Mouse (Mus musculus) heart, embryonic 10.5 days (tissue): ENCODE measurements around the gene Gipr. TPM values are rescaled to one million over a fixed set of nuclear protein-coding genes. Genes with fewer than 3 reads are reported as not detected.
"Not testable (repeated sequence)": the region's sequence is repeated elsewhere in the genome, so short reads cannot be mapped to it uniquely, and the experiment has no call there.

ENCODE experiments used
- DNase-seq: peaks from one replicate; pipeline ENCODE4 v3.0.0-alpha.2; 2017; ENCODE audit warnings: low spot score
- H3K27ac ChIP-seq: fragments of 300-500 bp; sonication (generic); 2 replicates; pipeline ENCODE4 v1.5.1; 2016; ENCODE audit warnings: mild to moderate bottlenecking
- H3K27me3 ChIP-seq: fragments of 300-500 bp; sonication (generic); 2 replicates; pipeline ENCODE4 v1.6.1; 2016; ENCODE audit warnings: mild to moderate bottlenecking; ENCODE audit not compliant: poor library complexity, insufficient read depth, severe bottlenecking
- H3K36me3 ChIP-seq: fragments of 300-500 bp; sonication (generic); 2 replicates; pipeline ENCODE4 v1.6.1; 2016; ENCODE audit warnings: mild to moderate bottlenecking, moderate library complexity
- H3K4me1 ChIP-seq: fragments of 300-500 bp; sonication (generic); 2 replicates; pipeline ENCODE4 v1.6.1; 2016; ENCODE audit warnings: mild to moderate bottlenecking
- H3K4me3 ChIP-seq: fragments of 300-500 bp; sonication (generic); 2 replicates; pipeline ENCODE4 v1.5.1; 2016; ENCODE audit warnings: mild to moderate bottlenecking, moderate library complexity
- H3K9me3 ChIP-seq: fragments of 300-500 bp; sonication (generic); 2 replicates; pipeline ENCODE4 v1.6.1; 2016; ENCODE audit warnings: mild to moderate bottlenecking, moderate library complexity
- WGBS: fragments of 180-500 bp; shearing (Covaris S2); methylation state at CpG from one replicate; pipeline ENCODE4 v1.1.7; 2016; 5-methylcytosine and 5-hydroxymethylcytosine counted together
- polyA plus RNA-seq: library from polyadenylated mRNA; unstranded; fragments of >200 nt; fragmentation: Nextera tagmentation; extraction: Ambion mirVana; gene quantifications from 2 replicates; pipeline ENCODE4 v1.2.1, GENCODE M21; 2016

The Gipr gene
- polyA plus RNA-seq, 1 experiment from 2014 or later = 9.7 TPM

DNA sequence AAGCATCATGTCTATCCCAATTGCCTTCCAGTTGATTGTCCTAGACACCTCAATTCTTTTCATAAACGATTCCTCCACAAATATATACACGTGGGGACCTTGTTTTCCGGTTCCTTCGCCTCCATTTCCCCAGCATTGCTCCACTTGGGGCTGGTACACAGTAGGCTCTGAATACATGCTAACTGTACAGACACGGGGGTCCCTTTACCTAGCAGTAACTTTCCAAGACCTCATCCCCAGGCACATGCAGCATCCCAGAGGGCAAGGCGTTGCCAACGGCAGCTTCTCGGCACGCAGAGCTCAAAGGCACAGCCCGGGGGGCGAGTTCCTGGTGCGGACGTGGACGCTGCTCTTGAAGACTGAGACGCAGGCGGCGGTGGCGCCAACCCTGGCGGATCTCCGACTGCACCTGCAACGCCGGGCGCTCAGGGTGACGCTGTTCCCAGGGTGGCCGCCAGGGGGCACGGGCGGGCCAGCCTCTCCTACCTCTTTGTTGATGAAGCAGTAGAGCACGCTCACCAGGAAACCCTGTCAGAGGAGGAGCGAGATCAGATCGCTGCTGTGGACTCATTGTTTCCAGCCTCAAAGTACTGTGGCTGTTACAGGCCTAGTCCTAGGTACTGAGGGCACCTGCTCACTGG lies 8.6 kb downstream of the Gipr start:
- DNase-seq = peak; percentile 96
- peak overlapping the region; percentile 60; the same call in 1 of the 2 replicates for H3K27ac ChIP-seq
- peaks cover 27% of the 10 kb centered on the region for H3K27me3 ChIP-seq
- peaks cover 27% of the 10 kb centered on the region for H3K36me3 ChIP-seq
- H3K4me3 ChIP-seq = peak overlapping the region; percentile 45
- H3K4me1 ChIP-seq = peaks cover 28% of the 10 kb centered on the region
- 7% methylated on average over 30 of the region's 30 CpGs for WGBS
- no peaks in the 10 kb centered on the region for H3K9me3 ChIP-seq

DNA sequence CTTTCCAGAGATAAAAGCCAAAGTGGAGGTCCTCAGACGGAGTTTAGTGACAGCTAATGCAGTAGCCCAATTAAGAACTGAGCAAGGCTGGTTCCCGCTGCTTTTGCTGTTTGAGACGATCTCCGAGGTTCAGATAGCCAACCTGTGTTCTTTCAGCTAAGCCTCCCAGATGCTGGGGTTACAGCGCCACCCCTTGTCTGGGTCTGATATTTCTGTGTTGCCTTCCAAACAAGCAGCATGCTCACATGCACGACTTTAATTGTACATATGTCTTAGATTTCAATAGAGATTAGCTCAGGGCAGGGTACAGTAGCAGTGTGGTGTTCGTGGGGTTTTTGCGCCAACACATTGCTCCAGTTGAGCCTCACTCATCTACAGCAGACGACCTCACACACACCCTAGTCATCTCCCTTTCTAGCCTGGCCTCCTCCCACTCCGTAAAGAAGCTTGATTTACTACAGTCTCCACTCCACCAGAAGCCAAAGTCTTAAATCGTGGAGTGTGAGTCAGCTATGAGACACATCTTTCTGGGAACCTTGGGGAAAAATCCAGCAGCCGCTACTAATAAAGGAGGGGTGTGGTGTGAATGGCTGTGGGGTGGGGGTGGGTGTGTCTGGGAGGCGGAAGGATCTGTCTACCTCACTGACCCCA lies 10.0 kb downstream of the Gipr start:
- Histone ChIP-seq H3K9me3 (no peaks in the 10 kb centered on the region), H3K27me3 (peaks cover 22% of the 10 kb centered on the region), H3K4me3 (no peak overlapping the region), H3K27ac (no peak overlapping the region), H3K4me1 (peaks cover 30% of the 10 kb centered on the region), H3K36me3 (peaks cover 41% of the 10 kb centered on the region)
- DNase-seq = no peak
- 57% methylated on average over 13 of the region's 13 CpGs for WGBS

DNA sequence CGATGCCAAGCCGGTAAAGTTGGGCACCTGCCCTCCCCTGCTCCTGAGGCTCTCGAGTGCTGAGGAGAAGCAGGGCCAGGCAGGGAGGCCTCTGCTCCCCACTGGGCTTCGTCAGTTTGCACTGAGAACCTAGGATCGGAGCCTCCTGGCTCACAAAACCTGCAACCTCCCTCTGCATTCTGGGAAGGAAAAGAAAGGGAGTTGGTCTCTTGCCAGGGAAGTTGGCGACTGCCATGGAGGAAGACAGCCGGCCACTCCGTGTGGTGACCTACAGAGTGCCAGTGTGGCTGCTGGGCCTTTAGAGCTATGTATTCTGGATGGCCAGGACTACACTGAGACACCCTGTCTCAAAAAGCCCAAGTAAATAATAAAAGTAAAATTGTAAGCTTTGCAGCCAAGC lies 11.1 kb downstream of the Gipr start:
- WGBS = 82% methylated on average over 8 of the region's 8 CpGs
- no peaks in the 10 kb centered on the region for H3K9me3 ChIP-seq
- H3K36me3 ChIP-seq = peaks cover 42% of the 10 kb centered on the region
- H3K27me3 ChIP-seq = peaks cover 13% of the 10 kb centered on the region
- H3K4me3 ChIP-seq = no peak overlapping the region
- no peak overlapping the region for H3K27ac ChIP-seq
- DNase-seq = no peak
- H3K4me1 ChIP-seq = peaks cover 30% of the 10 kb centered on the region

DNA sequence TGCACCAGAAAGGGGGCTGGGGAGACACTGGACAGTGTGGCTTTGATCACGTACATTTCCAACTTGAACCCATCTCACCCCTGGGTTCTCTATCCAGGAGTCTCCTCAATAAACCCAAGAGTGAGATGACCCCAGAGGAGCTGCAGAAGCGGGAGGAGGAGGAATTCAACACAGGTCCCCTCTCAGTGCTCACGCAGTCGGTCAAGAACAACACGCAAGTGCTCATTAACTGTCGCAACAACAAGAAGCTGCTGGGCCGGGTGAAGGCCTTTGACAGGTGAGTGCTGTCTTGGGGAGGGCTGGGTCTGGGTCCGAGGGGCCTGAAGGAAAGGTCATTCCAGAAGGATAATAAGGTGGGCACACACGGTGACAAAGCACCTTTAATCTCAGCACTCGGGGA lies 14.8 kb downstream of the Gipr start:
- 88% methylated on average over 10 of the region's 10 CpGs for WGBS
- not testable (repeated sequence) for H3K27ac ChIP-seq, DNase-seq, H3K9me3 ChIP-seq, H3K27me3 ChIP-seq
- Histone ChIP-seq H3K4me1 (peaks cover 28% of the 10 kb centered on the region), H3K4me3 (peak overlapping the region; percentile 78; the same call in 1 of the 2 replicates), H3K36me3 (peaks cover 48% of the 10 kb centered on the region)

DNA sequence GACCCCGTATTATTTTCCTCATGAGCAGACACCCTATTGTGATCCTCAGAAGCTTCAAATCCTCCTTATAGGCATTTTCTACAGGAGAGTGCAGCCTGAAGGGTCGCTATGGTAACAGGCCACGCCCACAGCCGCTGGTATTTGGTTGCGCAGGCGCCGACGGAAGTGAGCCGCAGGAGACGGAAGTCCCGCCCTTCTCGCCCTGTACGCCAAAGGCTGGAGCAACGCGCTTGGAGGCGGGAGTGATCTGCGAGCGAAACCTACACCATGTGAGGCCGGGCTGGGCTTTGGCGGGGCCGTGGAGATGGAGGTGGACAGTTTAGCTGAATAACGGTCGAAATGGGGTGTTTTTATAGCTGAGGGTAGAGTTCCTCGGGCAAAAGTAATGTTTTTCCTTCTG lies 16.3 kb downstream of the Gipr start, which contains the start of gene Snrpd2:
Snrpd2 (plus strand) TSS at position 97 of the 400 bp plus-strand sequence.
- peak within 1 kb of the TSS; percentile 89 for H3K27ac ChIP-seq
- H3K36me3 ChIP-seq = peaks cover 43% of the 10 kb centered on the region
- WGBS = under 1% methylated on average over 24 of the region's 24 CpGs
- peak within 1 kb of the TSS; percentile 78 for H3K4me3 ChIP-seq
- no peaks in the 10 kb centered on the region for H3K9me3 ChIP-seq
- no peaks in the 10 kb centered on the region for H3K27me3 ChIP-seq
- peaks cover 28% of the 10 kb centered on the region for H3K4me1 ChIP-seq
- peak; percentile 98 for DNase-seq

DNA sequence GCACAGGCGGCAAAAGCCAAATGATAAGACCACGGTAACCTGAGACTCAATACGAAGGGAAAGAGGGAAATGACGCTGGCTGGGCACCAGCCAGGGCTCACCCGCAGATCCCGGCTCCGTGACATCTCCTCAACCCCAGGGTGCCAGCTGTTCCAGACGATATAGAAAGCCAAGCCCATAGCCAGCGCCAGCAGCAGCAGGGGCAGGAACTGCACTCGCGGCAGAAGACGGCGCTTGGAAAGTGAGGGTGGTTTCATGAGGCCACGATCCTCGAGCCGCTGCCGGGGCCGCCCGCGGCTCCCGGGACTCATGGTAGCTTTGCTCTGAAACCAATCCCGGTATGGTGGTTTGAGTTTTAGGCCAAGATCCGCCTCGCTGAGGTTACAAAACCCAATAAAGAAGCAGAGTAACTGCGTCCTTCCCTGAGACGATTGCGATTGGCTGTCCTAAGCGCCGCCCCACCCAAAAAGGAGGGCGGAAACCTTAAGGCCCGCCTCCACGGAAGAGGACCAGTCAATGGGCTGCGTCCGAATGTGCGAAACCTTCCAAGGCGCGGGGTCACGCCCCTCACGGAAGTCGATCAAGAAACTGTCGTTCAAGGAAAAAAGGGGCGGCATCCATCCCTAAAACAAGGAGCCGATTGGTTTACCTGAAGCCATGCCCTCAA lies 16.9 kb downstream of the Gipr start, which contains the start of gene Qpctl:
Qpctl (minus strand) TSS at position 417 of the 667 bp plus-strand sequence.
- H3K4me3 ChIP-seq = peak within 1 kb of the TSS; percentile 78
- no peaks in the 10 kb centered on the region for H3K27me3 ChIP-seq
- H3K36me3 ChIP-seq = peaks cover 38% of the 10 kb centered on the region
- under 1% methylated on average over 43 of the region's 43 CpGs for WGBS
- H3K9me3 ChIP-seq = no peaks in the 10 kb centered on the region
- peak; percentile 99 for DNase-seq
- peak within 1 kb of the TSS; percentile 89 for H3K27ac ChIP-seq
- peaks cover 28% of the 10 kb centered on the region for H3K4me1 ChIP-seq

DNA sequence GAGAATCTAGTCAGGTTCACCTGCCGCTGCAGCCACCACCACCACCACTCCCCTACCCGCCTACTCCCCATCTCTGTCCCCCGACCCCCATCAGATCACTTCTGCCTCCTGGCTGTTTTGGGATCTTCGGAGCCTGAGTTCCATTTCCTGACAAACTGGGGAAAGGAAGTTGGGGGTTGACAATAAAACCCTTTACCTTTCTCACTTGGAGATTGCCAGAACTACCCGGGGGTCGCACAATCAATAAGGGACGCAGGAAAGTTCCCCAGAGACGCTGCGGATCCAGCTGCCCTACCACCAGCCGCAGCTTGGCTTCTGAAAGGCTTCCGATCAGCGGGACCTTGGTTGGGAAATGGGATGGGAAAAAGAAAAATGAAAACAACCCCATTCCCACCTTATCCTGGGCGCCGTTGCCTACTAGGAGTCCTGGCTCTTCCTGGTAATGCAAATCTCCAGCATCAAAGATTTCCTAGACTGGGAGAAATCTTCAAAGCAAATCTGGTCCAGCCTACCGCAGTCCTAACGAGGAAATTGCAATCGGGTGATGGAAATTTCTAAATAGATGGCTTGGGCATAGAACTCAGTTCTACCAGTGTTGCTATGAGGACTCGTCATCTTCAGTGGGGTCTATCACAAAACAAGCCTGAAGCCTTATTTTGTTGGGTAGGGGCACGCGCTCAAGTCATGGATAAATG lies 17.6 kb downstream of the Gipr start:
- H3K27me3 ChIP-seq = no peaks in the 10 kb centered on the region
- H3K4me3 ChIP-seq = peak overlapping the region; percentile 78
- H3K36me3 ChIP-seq = peaks cover 31% of the 10 kb centered on the region
- no peaks in the 10 kb centered on the region for H3K9me3 ChIP-seq
- 13% methylated on average over 20 of the region's 20 CpGs for WGBS
- H3K4me1 ChIP-seq = peaks cover 28% of the 10 kb centered on the region
- peak overlapping the region; percentile 89 for H3K27ac ChIP-seq
- DNase-seq = no peak

DNA sequence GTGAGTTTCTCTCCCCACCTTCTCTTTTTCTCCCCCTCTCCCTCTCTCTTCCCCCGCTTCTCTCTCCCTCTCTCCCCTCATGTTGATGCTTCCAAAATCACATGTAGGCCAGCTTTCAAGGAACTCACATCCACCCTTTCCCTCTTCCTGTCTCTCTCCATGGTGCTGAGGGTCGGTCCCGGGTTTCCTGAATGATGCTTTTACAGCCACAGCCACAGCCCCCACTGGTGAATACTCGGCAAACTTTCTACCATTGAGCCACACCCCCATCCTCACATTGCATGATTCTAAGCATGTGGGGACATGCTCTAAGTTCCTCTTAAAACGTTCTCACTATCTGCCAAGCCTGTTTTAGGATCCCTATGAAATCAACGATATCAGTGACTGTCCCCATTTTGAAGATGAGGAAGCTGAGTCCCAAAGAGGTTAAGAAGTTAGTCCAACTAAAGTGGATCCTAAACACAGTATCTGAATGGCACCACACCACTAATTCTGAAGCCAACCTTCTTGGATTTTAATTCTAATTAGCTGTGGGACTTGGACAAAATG lies 18.4 kb downstream of the Gipr start:
- H3K4me1 ChIP-seq = peaks cover 28% of the 10 kb centered on the region
- no peak for DNase-seq
- 48% methylated on average over 6 of the region's 6 CpGs for WGBS
- H3K36me3 ChIP-seq = peaks cover 23% of the 10 kb centered on the region
- H3K27ac ChIP-seq = no peak overlapping the region
- H3K27me3 ChIP-seq = no peaks in the 10 kb centered on the region
- H3K4me3 ChIP-seq = no peak overlapping the region
- H3K9me3 ChIP-seq = no peaks in the 10 kb centered on the region

DNA sequence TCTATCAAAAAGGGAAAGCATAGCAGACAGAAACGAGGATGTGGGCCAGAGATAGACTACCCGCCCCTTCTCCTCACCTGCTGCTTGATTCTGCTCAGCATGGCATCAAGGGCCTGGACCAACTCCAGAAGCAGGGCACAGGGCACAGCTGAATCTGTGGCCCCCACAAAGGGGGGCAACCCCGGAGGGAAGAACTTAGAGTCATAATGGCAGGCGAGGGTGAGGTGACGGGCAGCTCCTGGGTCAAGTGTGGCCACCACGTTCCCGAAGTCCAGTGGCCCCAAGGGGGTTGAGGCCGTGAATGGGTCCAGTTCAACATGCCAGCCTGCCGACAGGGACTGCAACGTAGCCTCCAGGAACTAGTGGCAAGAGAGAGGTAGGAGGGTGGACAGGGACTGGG lies 19.1 kb downstream of the Gipr start:
- Histone ChIP-seq H3K9me3 (no peaks in the 10 kb centered on the region), H3K4me1 (peaks cover 28% of the 10 kb centered on the region), H3K4me3 (no peak overlapping the region), H3K36me3 (peaks cover 16% of the 10 kb centered on the region), H3K27ac (no peak overlapping the region), H3K27me3 (no peaks in the 10 kb centered on the region)
- DNase-seq = no peak
- WGBS = 84% methylated on average over 10 of the region's 10 CpGs

DNA sequence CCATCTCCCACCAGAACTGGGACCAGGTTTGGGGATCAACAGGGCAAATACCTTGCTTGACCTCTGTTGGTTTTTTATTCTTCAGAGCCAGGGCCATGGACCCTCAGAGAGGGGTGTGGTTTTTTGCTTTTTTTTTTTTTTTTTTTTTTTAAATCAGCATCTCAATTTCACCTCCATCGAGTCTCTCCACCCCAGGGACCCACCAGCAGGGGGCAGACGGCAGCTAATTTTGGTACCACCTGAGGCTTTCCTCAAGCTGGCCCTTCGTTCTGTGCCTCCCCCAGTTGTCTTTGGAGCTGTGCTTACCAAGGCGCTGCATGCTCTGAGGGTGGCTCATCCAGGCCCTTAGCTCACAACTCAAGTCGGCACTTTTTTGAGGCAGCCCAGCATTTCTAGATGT lies 28.5 kb downstream of the Gipr start:
- DNase-seq = no peak
- 44% methylated on average over 5 of the region's 5 CpGs for WGBS
- no peaks in the 10 kb centered on the region for H3K4me1 ChIP-seq
- H3K4me3 ChIP-seq = no peak overlapping the region
- H3K27ac ChIP-seq = no peak overlapping the region
- no peaks in the 10 kb centered on the region for H3K27me3 ChIP-seq
- H3K36me3 ChIP-seq = peaks cover 70% of the 10 kb centered on the region
- H3K9me3 ChIP-seq = no peaks in the 10 kb centered on the region

DNA sequence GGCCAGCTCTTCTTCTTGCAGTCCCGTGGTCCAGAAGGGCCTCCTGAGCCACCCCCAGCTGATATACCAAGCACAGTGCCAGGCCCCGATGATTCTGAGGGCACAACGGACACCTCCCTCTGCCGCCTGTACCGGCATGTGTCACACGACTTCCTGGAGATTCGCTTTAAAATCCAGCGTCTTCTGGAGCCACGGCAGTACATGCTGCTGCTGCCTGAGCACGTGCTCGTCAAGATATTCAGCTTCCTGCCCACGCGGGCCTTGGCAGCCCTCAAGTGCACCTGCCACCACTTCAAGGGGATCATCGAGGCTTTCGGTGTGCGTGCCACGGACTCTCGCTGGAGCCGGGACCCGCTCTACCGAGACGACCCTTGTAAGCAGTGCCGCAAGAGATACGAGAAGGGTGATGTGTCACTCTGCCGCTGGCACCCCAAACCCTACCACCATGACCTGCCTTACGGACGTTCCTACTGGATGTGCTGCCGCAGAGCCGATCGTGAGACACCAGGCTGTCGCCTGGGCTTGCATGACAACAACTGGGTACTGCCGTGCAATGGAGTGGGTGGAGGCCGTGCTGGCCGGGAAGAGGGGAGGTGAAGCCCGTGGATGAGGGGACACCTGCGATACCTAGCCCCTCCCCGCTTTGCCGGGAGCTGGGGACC lies 29.1 kb downstream of the Gipr start:
- Histone ChIP-seq H3K27me3 (no peaks in the 10 kb centered on the region), H3K9me3 (no peaks in the 10 kb centered on the region), H3K36me3 (peaks cover 70% of the 10 kb centered on the region), H3K27ac (no peak overlapping the region), H3K4me3 (no peak overlapping the region), H3K4me1 (peaks cover 3% of the 10 kb centered on the region; the same call in 1 of the 2 replicates)
- 87% methylated on average over 38 of the region's 38 CpGs for WGBS
- no peak for DNase-seq

DNA sequence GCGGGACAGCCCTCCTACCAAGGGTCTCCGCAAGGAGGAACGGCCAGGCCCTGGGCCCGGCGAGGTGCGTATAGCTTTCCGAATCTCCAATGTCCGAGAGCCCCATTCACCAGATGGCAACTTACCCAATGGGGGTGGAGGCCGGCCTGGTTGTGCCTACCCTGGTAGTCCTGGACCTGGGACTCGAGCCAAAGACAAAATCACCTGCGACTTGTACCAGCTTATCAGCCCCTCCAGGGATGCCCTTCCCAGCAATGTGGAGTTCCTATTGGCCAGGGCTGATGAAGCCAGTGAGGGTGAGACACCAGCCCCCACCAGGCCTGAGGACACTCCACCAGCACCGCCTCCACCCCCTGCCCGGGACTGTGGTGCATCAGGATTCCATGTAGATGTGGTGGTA lies 29.8 kb downstream of the Gipr start:
- WGBS = 91% methylated on average over 13 of the region's 13 CpGs
- Histone ChIP-seq H3K36me3 (peaks cover 69% of the 10 kb centered on the region), H3K9me3 (no peaks in the 10 kb centered on the region), H3K27me3 (no peaks in the 10 kb centered on the region), H3K4me1 (peaks cover 8% of the 10 kb centered on the region; the same call in 1 of the 2 replicates), H3K27ac (no peak overlapping the region), H3K4me3 (no peak overlapping the region)
- no peak for DNase-seq
